Mouse (Mus musculus): ENCODE data around the gene Crhr1.
A peak's percentile ranks its signal among the peaks of the same experiment; 100 is the strongest.
"Not testable (repeated sequence)": the region's sequence is repeated elsewhere in the genome, so short reads cannot be mapped to it uniquely, and the experiment has no call there.

Gene Crhr1

DNA sequence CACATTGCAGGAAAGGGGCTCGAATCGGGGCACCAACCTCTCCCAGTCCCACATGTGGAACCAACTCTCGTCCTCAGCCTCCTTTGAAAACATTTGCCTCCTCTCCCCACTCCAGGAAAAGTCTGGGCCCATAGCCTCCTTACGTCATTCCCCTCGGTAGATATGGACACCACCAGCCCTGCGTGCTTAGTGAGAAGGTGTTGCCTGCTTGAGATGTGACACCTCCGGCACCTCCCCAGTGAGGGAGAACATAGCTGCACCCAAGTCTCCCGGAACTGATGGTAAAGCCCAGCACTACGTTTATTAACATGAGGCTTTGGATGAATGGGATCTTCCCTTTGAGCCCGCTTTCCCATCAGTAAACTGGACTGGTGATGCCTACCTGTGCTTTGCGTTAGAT is 62.7 kb downstream of the Crhr1 start:
- peak; percentile 64; the same call in 1 of the 2 replicates for ATAC-seq (ENCODE audit: low TSS enrichment)

GRCm38 (mm10) chr11:104195791-104196190 is 63.1 kb downstream of the Crhr1 start:
- peak; percentile 93 for ATAC-seq (ENCODE audit: low TSS enrichment)

- ATAC-seq (ENCODE audit: low TSS enrichment): no peak
Observed at GRCm38 (mm10) chr11:104197861-104198260, 65.2 kb downstream of the Crhr1 start.

DNA sequence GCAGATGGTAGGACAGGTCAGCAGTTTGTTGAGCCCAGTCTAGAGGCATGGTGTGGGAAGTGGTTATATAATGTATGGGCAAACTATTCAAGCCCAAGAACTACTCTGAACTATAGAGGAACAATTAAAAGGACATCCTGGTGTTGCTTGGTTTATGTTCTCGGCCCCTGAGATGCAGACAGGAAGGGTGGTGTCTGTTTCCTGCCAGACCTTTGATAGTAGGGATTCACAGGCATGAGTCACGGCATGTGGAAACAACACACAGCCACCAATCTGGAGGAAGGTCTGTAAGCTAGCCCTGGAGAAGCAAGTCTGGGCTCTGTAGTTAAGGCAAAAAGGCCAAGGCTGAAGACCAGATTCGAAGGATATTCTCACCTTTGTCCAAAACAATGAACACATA is 70.6 kb downstream of the Crhr1 start:
- no peak for ATAC-seq (ENCODE audit: low TSS enrichment)

DNA sequence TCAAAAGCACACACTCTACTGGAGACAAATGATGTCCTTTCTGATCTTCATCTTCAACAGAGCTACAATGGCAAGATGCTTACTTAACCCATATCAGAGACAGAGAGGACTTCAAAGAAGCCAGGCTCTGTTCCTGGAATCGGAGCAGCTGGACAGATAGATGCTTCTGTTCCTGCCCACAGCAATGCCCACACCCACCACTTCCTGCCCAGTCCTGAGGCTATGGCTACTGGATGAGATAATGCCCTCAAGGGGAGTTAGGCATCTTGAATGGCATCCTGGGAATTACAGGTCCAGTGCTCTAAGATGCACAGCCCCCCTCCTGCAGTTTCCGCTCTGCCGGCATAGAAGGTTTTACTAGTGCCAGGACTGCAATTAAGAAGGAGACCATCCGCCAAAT is 73.9 kb downstream of the Crhr1 start:
- ATAC-seq (ENCODE audit: low TSS enrichment): no peak

DNA sequence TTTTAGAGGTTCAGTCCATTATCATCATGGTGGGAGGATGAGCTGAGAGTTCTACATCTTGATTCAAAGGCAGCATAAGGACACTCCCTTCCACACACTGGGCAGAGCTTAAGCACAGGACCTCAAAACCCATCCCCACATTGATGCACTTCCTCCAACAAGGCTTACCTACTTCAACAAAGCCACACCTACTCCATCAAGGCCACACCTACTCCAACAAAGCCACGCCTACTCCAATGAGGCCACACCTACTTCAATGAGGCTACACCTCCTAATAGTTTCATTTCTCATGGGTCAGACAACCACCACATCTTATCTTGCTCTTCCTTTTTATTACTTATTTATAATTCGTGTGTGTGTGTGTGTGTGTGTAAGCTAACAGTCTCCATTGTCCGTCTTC is 76.4 kb downstream of the Crhr1 start:
- no peak for ATAC-seq (ENCODE audit: low TSS enrichment)

- ATAC-seq (ENCODE audit: low TSS enrichment): no peak
Observed at GRCm38 (mm10) chr11:104211251-104211650, 78.6 kb downstream of the Crhr1 start.

DNA sequence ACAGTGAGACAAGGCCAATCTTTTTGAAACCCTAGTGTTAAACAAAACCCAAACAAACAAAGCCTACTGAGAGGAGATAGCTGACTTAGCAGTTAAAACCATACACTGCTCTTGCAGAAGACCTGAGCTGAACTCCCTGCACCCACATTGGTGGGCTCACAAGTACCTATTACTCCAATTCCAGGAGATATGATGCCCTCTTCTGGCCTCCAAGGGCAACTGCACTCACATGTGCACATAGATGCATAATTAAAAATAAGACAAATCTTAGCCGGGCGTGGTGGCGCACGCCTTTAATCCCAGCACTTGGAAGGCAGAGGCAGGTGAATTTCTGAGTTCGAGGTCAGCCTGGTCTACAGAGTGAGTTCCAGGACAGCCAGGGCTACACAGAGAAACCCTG is 81.5 kb downstream of the Crhr1 start:
- ATAC-seq (ENCODE audit: low TSS enrichment): not testable (repeated sequence)

GRCm38 (mm10) chr11:104218075-104218474 is 85.4 kb downstream of the Crhr1 start:
- ATAC-seq (ENCODE audit: low TSS enrichment): no peak

DNA sequence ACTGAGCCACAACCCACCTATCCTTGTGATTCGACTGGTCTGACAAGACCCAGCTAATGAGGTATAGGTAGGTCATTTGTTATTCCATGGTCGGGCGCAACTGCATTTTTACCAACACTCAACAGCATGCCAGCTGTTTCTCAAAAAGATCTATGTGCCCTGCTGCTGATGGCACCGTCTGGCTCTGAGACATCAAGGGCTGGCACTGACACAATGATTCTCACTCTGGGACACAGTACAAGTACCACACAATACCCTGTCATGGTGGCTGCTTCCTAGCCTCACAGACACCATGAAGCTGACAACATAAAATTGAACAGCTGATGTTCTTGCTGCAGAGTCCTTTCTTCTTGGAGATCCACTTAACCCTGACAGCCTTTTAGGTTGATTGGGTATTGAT is 87.6 kb downstream of the Crhr1 start:
- 0 out of 2 replicates have a peak, but pooled peaks have one; percentile 38 for ATAC-seq (ENCODE audit: low TSS enrichment)

DNA sequence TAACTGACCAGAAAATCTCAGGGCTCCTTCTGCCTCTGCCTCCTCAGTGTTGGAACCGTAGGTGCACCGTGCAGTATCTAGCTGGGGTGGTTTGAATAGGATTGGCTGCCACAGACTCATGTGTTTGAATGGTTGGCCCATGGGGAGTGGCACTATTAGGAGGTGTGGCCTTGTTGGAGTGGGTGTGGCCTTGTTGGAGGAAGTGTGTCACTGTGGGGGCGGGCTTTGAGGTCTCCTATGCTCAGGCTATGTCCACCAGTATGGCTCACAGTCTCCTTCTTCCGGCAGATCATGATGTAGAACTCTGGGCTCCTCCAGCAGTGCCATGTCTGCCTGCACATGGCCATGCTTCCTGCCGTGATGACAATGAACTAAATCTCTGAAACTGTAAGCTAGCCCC is 89.1 kb downstream of the Crhr1 start:
- ATAC-seq (ENCODE audit: low TSS enrichment): no peak

GRCm38 (mm10) chr11:104223301-104223700 is 90.6 kb downstream of the Crhr1 start:
- ATAC-seq (ENCODE audit: low TSS enrichment): no peak
